Mouse (Mus musculus) layer of hippocampus, postnatal 14 days (tissue): ENCODE measurements at regions not wholly inside any gene's neighbourhood (a gene's known extent, or its start where the extent isn't known, plus 50 kb on each side); places are given as distances from the start of the nearest gene placed in this dataset.
"Not testable (repeated sequence)": the region's sequence is repeated elsewhere in the genome, so short reads cannot be mapped to it uniquely, and the experiment has no call there.

Experiments used
- DNase-seq, 2 experiments: peaks; one replicate each; pipeline ENCODE4 v3.0.0; 2021 to 2022; ENCODE audit warnings: low spot score in 2 of 2, mixed read lengths in 1 of 2

GRCm38 (mm10) chr2:17081266-17081665, 650.0 kb downstream of the Nebl start:
- DNase-seq, result no peak

- not testable (repeated sequence) for DNase-seq
These were observed 665.8 kb downstream of the Nebl start for GRCm38 (mm10) chr2:17065149-17066145.
